Mouse (Mus musculus) ES-E14 (cell line): ENCODE measurements around the gene Tmem222.

Experiments used
- CHD2 ChIP-seq: IDR thresholded peaks from 2 replicates; pipeline ENCODE4 v1.6.1; 2014; ENCODE audit warnings: mild to moderate bottlenecking, low read depth, low read length, inconsistent platforms
- HCFC1 ChIP-seq: IDR thresholded peaks from 2 replicates; pipeline ENCODE4 v1.6.1; 2012; ENCODE audit warnings: low read length, inconsistent platforms, borderline replicate concordance; ENCODE audit not compliant: insufficient read depth
- MAFK ChIP-seq: IDR thresholded peaks from 2 replicates; pipeline ENCODE4 v1.6.1; 2014; ENCODE audit warnings: mild to moderate bottlenecking, low read depth, low read length, inconsistent platforms; ENCODE audit not compliant: insufficient read depth
- ZC3H11A ChIP-seq: IDR thresholded peaks from 2 replicates; pipeline ENCODE4 v1.6.1; 2012; ENCODE audit warnings: low read depth, mild to moderate bottlenecking, inconsistent platforms, low read length, borderline replicate concordance

- TF ChIP-seq CHD2 (no peak), HCFC1 (no peak), ZC3H11A (no peak), MAFK (no peak)
Observed at GRCm38 (mm10) chr4:133304770-133305169, 27.2 kb upstream of the Tmem222 start.
